Mouse (Mus musculus) lung, adult 18-20 months (tissue): ENCODE measurements around the gene Rbp1.

Source experiments
- DNase-seq, 2 experiments: peaks; one replicate each; pipeline ENCODE4 v3.0.0; 2022; ENCODE audit warnings: mixed read lengths in 2 of 2

Gene Rbp1

GRCm38 (mm10) chr9:98422656-98423055 is at the start of gene Rbp1:
Gene Rbp1 (plus strand): TSS chr9:98422961.
- DNase-seq, result no peak

- no peak for DNase-seq
These were observed 49.4 kb upstream of the Rbp1 start for GRCm38 (mm10) chr9:98373358-98373757.

- DNase-seq, result no peak
These were observed 47.9 kb upstream of the Rbp1 start for GRCm38 (mm10) chr9:98374897-98375296.

GRCm38 (mm10) chr9:98375329-98376170 is 47.2 kb upstream of the Rbp1 start:
- DNase-seq, result no peak

- DNase-seq, result no peak
These were observed 43.0 kb upstream of the Rbp1 start for GRCm38 (mm10) chr9:98379736-98380135.

- DNase-seq, result no peak
These were observed 42.2 kb upstream of the Rbp1 start for GRCm38 (mm10) chr9:98380593-98380992.

- DNase-seq, result no peak
These were observed 34.8 kb upstream of the Rbp1 start for GRCm38 (mm10) chr9:98387741-98388632.

GRCm38 (mm10) chr9:98388633-98388965 is 34.2 kb upstream of the Rbp1 start:
- no peak for DNase-seq

GRCm38 (mm10) chr9:98393496-98393895 is 29.3 kb upstream of the Rbp1 start:
- no peak for DNase-seq

- DNase-seq, result no peak
These were observed 25.6 kb upstream of the Rbp1 start for GRCm38 (mm10) chr9:98397211-98397610.

GRCm38 (mm10) chr9:98397866-98398265 is 24.9 kb upstream of the Rbp1 start:
- no peak for DNase-seq

GRCm38 (mm10) chr9:98400185-98400894 is 22.4 kb upstream of the Rbp1 start:
- no peak for DNase-seq

- DNase-seq, result no peak
These were observed 21.1 kb upstream of the Rbp1 start for GRCm38 (mm10) chr9:98401611-98402010.

- no peak for DNase-seq
These were observed 15.0 kb upstream of the Rbp1 start for GRCm38 (mm10) chr9:98407771-98408170.

GRCm38 (mm10) chr9:98409137-98409536 is 13.6 kb upstream of the Rbp1 start:
- peak; percentile 54 to 59 for DNase-seq

- no peak for DNase-seq
These were observed 7.3 kb upstream of the Rbp1 start for GRCm38 (mm10) chr9:98415427-98415826.

- no peak for DNase-seq
These were observed 4.8 kb upstream of the Rbp1 start for GRCm38 (mm10) chr9:98417919-98418318.

GRCm38 (mm10) chr9:98418346-98418745 is 4.4 kb upstream of the Rbp1 start:
- DNase-seq, result no peak

GRCm38 (mm10) chr9:98420666-98421065 is 2.1 kb upstream of the Rbp1 start:
- DNase-seq, result no peak

GRCm38 (mm10) chr9:98421903-98422302 is 858 bp upstream of the Rbp1 start:
- no peak for DNase-seq

GRCm38 (mm10) chr9:98423691-98424090 is 930 bp downstream of the Rbp1 start:
- DNase-seq, result no peak

- no peak for DNase-seq
These were observed 1.5 kb downstream of the Rbp1 start for GRCm38 (mm10) chr9:98424291-98424690.

- peak; percentile 38 to 48 for DNase-seq
These were observed 2.0 kb downstream of the Rbp1 start for GRCm38 (mm10) chr9:98424725-98425210.
